Mouse (Mus musculus): ENCODE measurements around the gene Snai3. TPM values are rescaled to one million over a fixed set of nuclear protein-coding genes. Genes with fewer than 3 reads are reported as not detected.
A peak's percentile ranks its signal among the peaks of the same experiment; 100 is the strongest.

Snai3 gene
- total and polyA plus RNA-seq, 2 experiments from 2014 or later = not detected

GRCm38 (mm10) chr8:122483877-122484276, 23.3 kb upstream of the Snai3 start:
- Histone ChIP-seq H3K4me1 (ENCODE audit: insufficient read depth) (no peaks in the 10 kb centered on the region), H3K9ac (no peak overlapping the region), H3K27me3 (ENCODE audit: insufficient read depth, low read length) (no peaks in the 10 kb centered on the region), H3K27ac (ENCODE audit: low read depth, low read length) (no peak overlapping the region), H3K9me3 (ENCODE audit: low read length) (no peaks in the 10 kb centered on the region), H3K4me3 (ENCODE audit: low read depth, low read length) (no peak overlapping the region), H3K4me2 (ENCODE audit: low read depth) (no peak overlapping the region), H3K36me3 (ENCODE audit: insufficient read depth) (peaks cover 52% of the 10 kb centered on the region)
- DNase-seq = no peak
- peak; percentile 22; the same call in 1 of the 2 replicates for TF ChIP-seq CTCF (IDR thresholded peaks at IDR 0.05; ENCODE audit: low read depth)
- no peak for ATAC-seq
- WGBS = 96% methylated on average over 7 of the region's 7 CpGs

- Histone ChIP-seq H3K27me3 (ENCODE audit: insufficient read depth, low read length) (no peaks in the 10 kb centered on the region), H3K9me3 (ENCODE audit: low read length) (no peaks in the 10 kb centered on the region), H3K9ac (no peak overlapping the region), H3K4me2 (ENCODE audit: low read depth) (no peak overlapping the region), H3K27ac (ENCODE audit: low read depth, low read length) (no peak overlapping the region), H3K36me3 (ENCODE audit: insufficient read depth) (peaks cover 62% of the 10 kb centered on the region), H3K4me1 (ENCODE audit: insufficient read depth) (no peaks in the 10 kb centered on the region), H3K4me3 (ENCODE audit: low read depth, low read length) (no peak overlapping the region)
- 96% methylated on average over 8 of the region's 8 CpGs for WGBS
- TF ChIP-seq CTCF (IDR thresholded peaks at IDR 0.05; ENCODE audit: low read depth) = no peak
- ATAC-seq (no peak), DNase-seq (no peak)
Observed at GRCm38 (mm10) chr8:122482448-122482847, 21.9 kb upstream of the Snai3 start.

- ATAC-seq (peak; percentile 97), DNase-seq (peak; percentile 96)
- Histone ChIP-seq H3K27ac (ENCODE audit: low read depth, low read length) (peak within 1 kb of the TSS; percentile 72), H3K4me1 (ENCODE audit: insufficient read depth) (peaks cover 16% of the 10 kb centered on the region; the same call in 1 of the 2 replicates), H3K4me3 (ENCODE audit: low read depth, low read length) (peak within 1 kb of the TSS; percentile 93), H3K36me3 (ENCODE audit: insufficient read depth) (peaks cover 45% of the 10 kb centered on the region), H3K9ac (peak within 1 kb of the TSS; percentile 91), H3K4me2 (ENCODE audit: low read depth) (peak within 1 kb of the TSS; percentile 89), H3K27me3 (ENCODE audit: insufficient read depth, low read length) (no peaks in the 10 kb centered on the region), H3K9me3 (ENCODE audit: low read length) (no peaks in the 10 kb centered on the region)
- WGBS = 3% methylated on average over 92 of the region's 103 CpGs
- TF ChIP-seq CTCF (IDR thresholded peaks at IDR 0.05; ENCODE audit: low read depth) = no peak
Observed at GRCm38 (mm10) chr8:122475580-122476320, 15.2 kb upstream of the Snai3 start, which contains the start of the genes Rnf166 and Ctu2. Gene Rnf166 (minus strand): TSS chr8:122476064. Gene Ctu2 (plus strand): TSS chr8:122476143.

GRCm38 (mm10) chr8:122474951-122475560, 14.5 kb upstream of the Snai3 start:
- ATAC-seq (no peak), DNase-seq (no peak)
- no peak for TF ChIP-seq CTCF (IDR thresholded peaks at IDR 0.05; ENCODE audit: low read depth)
- Histone ChIP-seq H3K4me3 (ENCODE audit: low read depth, low read length) (peak overlapping the region; percentile 93), H3K4me1 (ENCODE audit: insufficient read depth) (peaks cover 16% of the 10 kb centered on the region; the same call in 1 of the 2 replicates), H3K27me3 (ENCODE audit: insufficient read depth, low read length) (no peaks in the 10 kb centered on the region), H3K9me3 (ENCODE audit: low read length) (no peaks in the 10 kb centered on the region), H3K27ac (ENCODE audit: low read depth, low read length) (peak overlapping the region; percentile 72; the same call in 1 of the 2 replicates), H3K36me3 (ENCODE audit: insufficient read depth) (peaks cover 43% of the 10 kb centered on the region), H3K9ac (peak overlapping the region; percentile 91), H3K4me2 (ENCODE audit: low read depth) (peak overlapping the region; percentile 89)
- WGBS = 13% methylated on average over 16 of the region's 16 CpGs

GRCm38 (mm10) chr8:122473911-122474421, 13.4 kb upstream of the Snai3 start:
- no peaks in the 10 kb centered on the region for H3K9me3 ChIP-seq (ENCODE audit: low read length)
- DNase-seq (no peak), ATAC-seq (no peak)
- peaks cover 16% of the 10 kb centered on the region; the same call in 1 of the 2 replicates for H3K4me1 ChIP-seq (ENCODE audit: insufficient read depth)
- H3K27ac ChIP-seq (ENCODE audit: low read depth, low read length) = no peak overlapping the region
- H3K4me2 ChIP-seq (ENCODE audit: low read depth) = no peak overlapping the region
- H3K4me3 ChIP-seq (ENCODE audit: low read depth, low read length) = no peak overlapping the region
- H3K36me3 ChIP-seq (ENCODE audit: insufficient read depth) = peaks cover 32% of the 10 kb centered on the region
- no peak overlapping the region for H3K9ac ChIP-seq
- 84% methylated on average over 8 of the region's 8 CpGs for WGBS
- no peaks in the 10 kb centered on the region for H3K27me3 ChIP-seq (ENCODE audit: insufficient read depth, low read length)
- no peak for TF ChIP-seq CTCF (IDR thresholded peaks at IDR 0.05; ENCODE audit: low read depth)

- Histone ChIP-seq H3K9ac (no peak overlapping the region), H3K36me3 (ENCODE audit: insufficient read depth) (peaks cover 45% of the 10 kb centered on the region), H3K4me2 (ENCODE audit: low read depth) (no peak overlapping the region), H3K27ac (ENCODE audit: low read depth, low read length) (no peak overlapping the region), H3K9me3 (ENCODE audit: low read length) (no peaks in the 10 kb centered on the region), H3K27me3 (ENCODE audit: insufficient read depth, low read length) (no peaks in the 10 kb centered on the region), H3K4me3 (ENCODE audit: low read depth, low read length) (no peak overlapping the region), H3K4me1 (ENCODE audit: insufficient read depth) (peaks cover 8% of the 10 kb centered on the region; the same call in 1 of the 2 replicates)
- 81% methylated on average over 5 of the region's 5 CpGs for WGBS
- DNase-seq = no peak
- TF ChIP-seq CTCF (IDR thresholded peaks at IDR 0.05; ENCODE audit: low read depth) = no peak
- no peak for ATAC-seq
Observed at GRCm38 (mm10) chr8:122470691-122471090, 10.2 kb upstream of the Snai3 start.

GRCm38 (mm10) chr8:122469965-122470364, 9.4 kb upstream of the Snai3 start:
- Histone ChIP-seq H3K9me3 (ENCODE audit: low read length) (no peaks in the 10 kb centered on the region), H3K9ac (no peak overlapping the region), H3K4me1 (ENCODE audit: insufficient read depth) (peaks cover 6% of the 10 kb centered on the region; the same call in 1 of the 2 replicates), H3K4me2 (ENCODE audit: low read depth) (no peak overlapping the region), H3K36me3 (ENCODE audit: insufficient read depth) (peaks cover 45% of the 10 kb centered on the region), H3K4me3 (ENCODE audit: low read depth, low read length) (no peak overlapping the region), H3K27me3 (ENCODE audit: insufficient read depth, low read length) (no peaks in the 10 kb centered on the region), H3K27ac (ENCODE audit: low read depth, low read length) (no peak overlapping the region)
- ATAC-seq (no peak), DNase-seq (no peak)
- TF ChIP-seq CTCF (IDR thresholded peaks at IDR 0.05; ENCODE audit: low read depth) = no peak
- 87% methylated on average over 10 of the region's 10 CpGs for WGBS

Measured in forebrain, postnatal 0 days (tissue).